Mouse (Mus musculus) kidney, embryonic 16.5 days (tissue): Measurements from ENCODE around the gene Taf1a. TPM values are rescaled to one million over a fixed set of nuclear protein-coding genes. Genes with fewer than 3 reads are reported as not detected.
"Not testable (repeated sequence)": the region's sequence is repeated elsewhere in the genome, so short reads cannot be mapped to it uniquely, and the experiment has no call there.

ENCODE experiments used
- ATAC-seq: fragments of 200-750 bp; cut with Nextera tagmentation; 2 replicates; pipeline ENCODE4 v1.8.0; 2017; ENCODE audit warnings: moderate TSS enrichment; ENCODE audit not compliant: low FRiP score, low TSS enrichment
- H3K27ac ChIP-seq: fragments of 300-500 bp; sonication (generic); 2 replicates; pipeline ENCODE4 v1.5.1; 2014; ENCODE audit warnings: low read length
- H3K27me3 ChIP-seq: fragments of 300-500 bp; sonication (generic); 2 replicates; pipeline ENCODE4 v1.6.1; 2014; ENCODE audit warnings: low read length, control low read depth, mixed read lengths; ENCODE audit not compliant: insufficient read depth
- H3K36me3 ChIP-seq: fragments of 300-500 bp; sonication (generic); 2 replicates; pipeline ENCODE4 v1.6.1; 2014; ENCODE audit warnings: low read length, control low read depth, mixed read lengths; ENCODE audit not compliant: insufficient read depth
- H3K4me1 ChIP-seq: fragments of 300-500 bp; sonication (generic); 2 replicates; pipeline ENCODE4 v1.6.1; 2014; ENCODE audit warnings: low read length, control low read depth, mixed read lengths; ENCODE audit not compliant: insufficient read depth
- H3K4me2 ChIP-seq: fragments of 300-500 bp; sonication (generic); replicated peaks from 2 replicates; pipeline ENCODE4 v1.6.1; 2014; ENCODE audit warnings: low read depth, low read length
- H3K4me3 ChIP-seq: fragments of 300-500 bp; sonication (generic); 2 replicates; pipeline ENCODE4 v1.5.1; 2014; ENCODE audit warnings: mild to moderate bottlenecking, low read length
- H3K9ac ChIP-seq: fragments of 300-500 bp; sonication (generic); replicated peaks from 2 replicates; pipeline ENCODE4 v1.6.1; 2014; ENCODE audit warnings: low read length
- H3K9me3 ChIP-seq: fragments of 300-500 bp; sonication (generic); 2 replicates; pipeline ENCODE4 v1.6.1; 2016; ENCODE audit warnings: low read length, control low read depth
- WGBS: fragments of 180-500 bp; shearing (Covaris S2); extraction: QIAGEN DNeasy Blood & Tissue Kit; methylation state at CpG from one replicate; pipeline ENCODE4 v1.1.7; 2014; 5-methylcytosine and 5-hydroxymethylcytosine counted together
- polyA plus RNA-seq: library from polyadenylated mRNA; unstranded; fragments of >200 nt; fragmentation: Nextera tagmentation; extraction: Ambion mirVana; gene quantifications from 2 replicates; pipeline ENCODE4 v1.2.1, GENCODE M21; 2015

Gene Taf1a
- polyA plus RNA-seq, result 19.8 and 21.2 TPM in 2 replicates

- H3K9ac ChIP-seq, result peak within 1 kb of the TSS; percentile 77
- H3K4me1 ChIP-seq, result peaks cover 10% of the 10 kb centered on the region
- ATAC-seq, result peak; percentile 100
- no peaks in the 10 kb centered on the region for H3K9me3 ChIP-seq
- peak within 1 kb of the TSS; percentile 51 for H3K27ac ChIP-seq
- peaks cover 10% of the 10 kb centered on the region for H3K27me3 ChIP-seq
- H3K36me3 ChIP-seq, result peaks cover 15% of the 10 kb centered on the region
- H3K4me3 ChIP-seq, result peak within 1 kb of the TSS; percentile 94
- 6% methylated on average over 44 of the region's 44 CpGs for WGBS
- H3K4me2 ChIP-seq, result peak within 1 kb of the TSS; percentile 85
These were observed at the start of gene Taf1a for GRCm38 (mm10) chr1:183388426-183389406. Gene Taf1a, plus strand, starts transcription at chr1:183388981.

- not testable (repeated sequence) for H3K4me3 ChIP-seq, H3K9ac ChIP-seq, ATAC-seq, H3K4me2 ChIP-seq, H3K27ac ChIP-seq, H3K4me1 ChIP-seq, H3K9me3 ChIP-seq, H3K27me3 ChIP-seq
- H3K36me3 ChIP-seq, result peaks cover 25% of the 10 kb centered on the region
- 100% methylated on average over 1 of the region's 1 CpGs for WGBS
These were observed 45.9 kb upstream of the Taf1a start for GRCm38 (mm10) chr1:183342902-183343301.

- peak; percentile 96 for ATAC-seq
- Histone ChIP-seq H3K27me3 (no peaks in the 10 kb centered on the region), H3K4me1 (peaks cover 9% of the 10 kb centered on the region), H3K27ac (peak overlapping the region; percentile 87), H3K9me3 (no peaks in the 10 kb centered on the region), H3K4me3 (peak overlapping the region; percentile 97), H3K36me3 (peaks cover 30% of the 10 kb centered on the region), H3K9ac (peak overlapping the region; percentile 91), H3K4me2 (peak overlapping the region; percentile 87)
- WGBS, result under 1% methylated on average over 71 of the region's 72 CpGs
These were observed 43.6 kb upstream of the Taf1a start for GRCm38 (mm10) chr1:183344886-183345816.

- whole genome bisulfite sequencing, result 4% methylated on average over 10 of the region's 10 CpGs
- H3K9ac ChIP-seq, result peak overlapping the region; percentile 91
- H3K27ac ChIP-seq, result peak overlapping the region; percentile 87
- H3K36me3 ChIP-seq, result peaks cover 25% of the 10 kb centered on the region
- no peaks in the 10 kb centered on the region for H3K9me3 ChIP-seq
- H3K27me3 ChIP-seq, result no peaks in the 10 kb centered on the region
- H3K4me2 ChIP-seq, result peak overlapping the region; percentile 87
- H3K4me1 ChIP-seq, result peaks cover 9% of the 10 kb centered on the region
- peak overlapping the region; percentile 97 for H3K4me3 ChIP-seq
- ATAC-seq, result peak; percentile 55; the same call in 1 of the 2 replicates
These were observed 43.0 kb upstream of the Taf1a start for GRCm38 (mm10) chr1:183345817-183346195.

DNA sequence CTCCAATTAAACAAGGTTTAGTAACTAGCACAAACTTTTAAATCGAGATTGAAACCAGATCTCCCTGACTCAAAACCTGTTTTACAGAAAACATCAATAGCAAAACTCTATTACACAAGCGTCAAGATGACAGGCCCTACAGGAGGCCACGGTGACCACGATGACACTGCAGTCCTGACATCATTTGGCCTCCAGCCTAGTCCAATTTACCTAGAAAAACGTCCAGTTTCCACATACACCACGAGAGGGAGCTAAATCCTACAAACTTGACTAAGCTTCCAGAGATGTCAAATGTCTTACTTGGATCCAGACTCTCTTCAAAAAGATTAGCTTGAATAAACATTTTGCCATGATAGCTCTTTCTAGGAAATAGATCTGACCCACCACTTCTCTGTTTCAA lies 38.9 kb upstream of the Taf1a start:
- no peak overlapping the region for H3K4me3 ChIP-seq
- no peak overlapping the region for H3K4me2 ChIP-seq
- H3K36me3 ChIP-seq, result peaks cover 37% of the 10 kb centered on the region
- H3K27ac ChIP-seq, result no peak overlapping the region
- H3K9ac ChIP-seq, result no peak overlapping the region
- H3K27me3 ChIP-seq, result no peaks in the 10 kb centered on the region
- ATAC-seq, result no peak
- H3K4me1 ChIP-seq, result peaks cover 6% of the 10 kb centered on the region
- 22% methylated on average over 6 of the region's 6 CpGs for WGBS
- H3K9me3 ChIP-seq, result no peaks in the 10 kb centered on the region

DNA sequence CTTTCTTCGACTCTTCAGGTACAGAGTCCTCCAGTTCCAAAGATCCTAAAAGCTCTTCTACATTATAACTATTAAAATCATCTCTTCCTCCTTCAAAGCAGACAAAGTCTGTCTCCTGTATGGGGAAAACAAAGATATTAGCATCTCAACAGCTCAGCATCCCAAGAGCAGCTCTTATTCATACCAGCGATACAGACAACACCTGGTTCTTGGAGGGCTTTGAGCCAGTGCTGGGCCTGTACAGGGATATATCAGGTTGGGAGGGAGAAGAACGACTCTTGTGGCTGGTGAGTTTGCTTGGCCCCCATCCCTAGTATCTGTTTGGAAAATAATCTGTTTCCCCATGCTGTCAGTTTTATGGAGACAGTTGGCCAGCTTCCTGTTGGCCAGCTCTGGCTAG lies 29.9 kb upstream of the Taf1a start:
- Histone ChIP-seq H3K9me3 (no peaks in the 10 kb centered on the region), H3K4me2 (no peak overlapping the region), H3K27ac (no peak overlapping the region), H3K4me3 (no peak overlapping the region), H3K9ac (no peak overlapping the region), H3K27me3 (no peaks in the 10 kb centered on the region), H3K4me1 (no peaks in the 10 kb centered on the region), H3K36me3 (peaks cover 61% of the 10 kb centered on the region)
- 87% methylated on average over 3 of the region's 3 CpGs for WGBS
- ATAC-seq, result no peak

DNA sequence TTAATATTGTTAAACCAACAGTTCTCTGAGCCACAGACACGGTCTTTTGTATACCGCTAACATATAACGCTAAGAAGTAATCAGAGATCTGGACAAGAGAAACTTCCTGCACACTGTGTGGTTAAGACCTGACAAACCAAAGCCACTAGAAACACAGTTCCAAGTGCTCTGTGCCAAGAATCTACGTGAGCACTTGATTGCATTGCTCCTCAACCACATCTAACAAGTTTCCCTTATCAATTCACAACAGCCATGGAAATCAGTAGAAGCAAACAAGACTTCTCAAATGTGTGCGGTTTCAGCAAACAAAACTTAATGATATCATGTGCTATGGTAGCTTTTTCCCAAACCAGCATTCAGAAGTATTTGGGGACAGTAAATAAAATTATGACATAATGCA lies 26.5 kb upstream of the Taf1a start:
- Histone ChIP-seq H3K9ac (no peak overlapping the region), H3K36me3 (peaks cover 52% of the 10 kb centered on the region), H3K9me3 (no peaks in the 10 kb centered on the region), H3K27me3 (no peaks in the 10 kb centered on the region), H3K4me2 (no peak overlapping the region), H3K4me3 (no peak overlapping the region), H3K4me1 (no peaks in the 10 kb centered on the region), H3K27ac (no peak overlapping the region)
- WGBS, result 88% methylated on average over 5 of the region's 5 CpGs
- ATAC-seq, result no peak

DNA sequence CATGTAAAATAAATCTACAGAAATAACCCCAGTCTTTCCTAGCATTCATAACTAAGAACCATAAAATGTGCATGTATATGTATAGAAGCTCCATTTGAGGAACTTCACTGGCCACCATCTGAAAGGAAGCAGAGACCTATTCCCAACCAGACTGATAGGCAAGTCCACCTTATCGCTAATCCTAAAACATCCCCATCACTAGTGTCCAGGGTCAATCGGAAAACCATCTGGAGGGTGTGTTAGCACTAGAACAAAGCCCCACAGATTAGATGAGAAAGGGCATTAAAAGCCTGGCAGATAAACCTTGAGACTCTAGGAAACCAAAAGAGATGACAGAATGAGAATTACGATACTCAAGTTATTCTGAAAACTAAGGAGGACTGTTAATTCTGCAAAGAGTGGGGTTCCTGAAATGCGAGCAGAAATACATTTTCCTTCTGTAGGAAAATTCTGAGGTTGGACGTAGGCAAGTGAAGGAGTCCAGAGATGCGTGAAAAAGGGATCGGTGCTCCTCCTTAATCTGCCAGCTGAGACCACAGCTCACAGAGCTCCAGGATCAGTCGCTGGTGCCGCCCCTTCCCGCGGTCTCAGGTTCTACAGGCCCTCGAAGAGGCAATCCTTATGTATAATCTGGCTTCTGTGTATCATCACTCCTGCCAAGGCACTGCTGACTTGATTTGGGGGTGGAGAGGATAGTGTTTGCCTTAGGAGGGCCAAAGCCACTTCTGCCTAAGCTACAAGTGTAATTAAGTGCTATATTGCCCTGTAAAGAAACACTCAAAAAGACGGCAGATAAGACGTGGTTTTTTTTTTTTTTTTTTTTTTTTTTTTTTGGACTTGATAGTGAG lies 25.8 kb upstream of the Taf1a start:
- 84% methylated on average over 14 of the region's 14 CpGs for WGBS
- no peak overlapping the region for H3K4me2 ChIP-seq
- H3K27ac ChIP-seq, result no peak overlapping the region
- peaks cover 45% of the 10 kb centered on the region for H3K36me3 ChIP-seq
- no peaks in the 10 kb centered on the region for H3K9me3 ChIP-seq
- no peak overlapping the region for H3K4me3 ChIP-seq
- ATAC-seq, result no peak
- no peak overlapping the region for H3K9ac ChIP-seq
- no peaks in the 10 kb centered on the region for H3K27me3 ChIP-seq
- H3K4me1 ChIP-seq, result peaks cover 3% of the 10 kb centered on the region

DNA sequence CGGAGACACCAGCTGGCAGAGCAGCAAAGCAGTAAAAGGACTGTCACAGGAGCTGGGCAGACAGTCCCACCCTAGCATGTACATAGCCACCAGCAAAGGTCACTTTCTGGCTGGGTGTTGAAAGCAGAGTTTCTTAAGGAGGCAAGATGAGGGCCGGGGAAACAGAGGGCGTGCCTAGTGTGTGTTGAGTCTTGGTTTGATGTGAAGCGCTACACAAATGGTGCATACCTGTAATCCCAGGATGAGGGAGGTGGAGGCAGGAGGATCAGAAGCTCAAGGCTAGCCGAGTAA lies 25.3 kb upstream of the Taf1a start:
- H3K4me2 ChIP-seq, result no peak overlapping the region
- peaks cover 43% of the 10 kb centered on the region for H3K36me3 ChIP-seq
- no peaks in the 10 kb centered on the region for H3K27me3 ChIP-seq
- no peaks in the 10 kb centered on the region for H3K9me3 ChIP-seq
- 90% methylated on average over 5 of the region's 5 CpGs for WGBS
- ATAC-seq, result no peak
- no peak overlapping the region for H3K9ac ChIP-seq
- H3K4me1 ChIP-seq, result peaks cover 9% of the 10 kb centered on the region
- H3K27ac ChIP-seq, result no peak overlapping the region
- H3K4me3 ChIP-seq, result no peak overlapping the region
